Mouse (Mus musculus) intestine, embryonic 14.5 days (tissue): Measurements from ENCODE around the gene Wfdc3. TPM values are rescaled to one million over a fixed set of nuclear protein-coding genes. Genes with fewer than 3 reads are reported as not detected.
"Not testable (repeated sequence)": the region's sequence is repeated elsewhere in the genome, so short reads cannot be mapped to it uniquely, and the experiment has no call there.

Source experiments
- ATAC-seq: fragments of 200-750 bp; cut with Nextera tagmentation; replicated peaks from 2 replicates; pipeline ENCODE4 v1.8.0; 2017; ENCODE audit warnings: low read depth, moderate number of reproducible peaks, moderate TSS enrichment, moderate library complexity; ENCODE audit not compliant: low FRiP score, low TSS enrichment
- DNase-seq: peaks from one replicate; pipeline ENCODE4 v3.0.0-alpha.2; 2018; ENCODE audit warnings: low spot score
- H3K27ac ChIP-seq: fragments of 300-500 bp; sonication (generic); 2 replicates; pipeline ENCODE4 v1.5.1; 2014; ENCODE audit warnings: low read depth, mild to moderate bottlenecking, control low read depth
- H3K27me3 ChIP-seq: fragments of 300-500 bp; sonication (generic); replicated peaks from 2 replicates; pipeline ENCODE4 v1.6.1; 2014; ENCODE audit warnings: low read length, control low read depth; ENCODE audit not compliant: control insufficient read depth, insufficient read depth
- H3K36me3 ChIP-seq: fragments of 300-500 bp; sonication (generic); 2 replicates; pipeline ENCODE4 v1.6.1; 2014; ENCODE audit warnings: low read length, control low read depth; ENCODE audit not compliant: control insufficient read depth, insufficient read depth
- H3K4me1 ChIP-seq: fragments of 300-500 bp; sonication (generic); replicated peaks from 2 replicates; pipeline ENCODE4 v1.6.1; 2014; ENCODE audit warnings: low read length, control low read depth, mixed read lengths; ENCODE audit not compliant: control insufficient read depth, insufficient read depth
- H3K4me2 ChIP-seq: fragments of 300-500 bp; sonication (generic); 2 replicates; pipeline ENCODE4 v1.6.1; 2014; ENCODE audit warnings: low read length
- H3K4me3 ChIP-seq: fragments of 300-500 bp; sonication (generic); 2 replicates; pipeline ENCODE4 v1.5.1; 2014; ENCODE audit warnings: low read depth, low read length, control low read depth, mixed read lengths
- H3K9ac ChIP-seq: fragments of 300-500 bp; sonication (generic); 2 replicates; pipeline ENCODE4 v1.6.1; 2014; ENCODE audit warnings: mild to moderate bottlenecking, low read length
- H3K9me3 ChIP-seq: fragments of 300-500 bp; sonication (generic); 2 replicates; pipeline ENCODE4 v1.6.1; 2016; ENCODE audit warnings: low read length, control low read depth; ENCODE audit not compliant: control insufficient read depth
- WGBS: fragments of 180-500 bp; shearing (Covaris S2); extraction: QIAGEN DNeasy Blood & Tissue Kit; methylation state at CpG from one replicate; pipeline ENCODE4 v1.1.7; 2014; 5-methylcytosine and 5-hydroxymethylcytosine counted together
- polyA plus RNA-seq: library from polyadenylated mRNA; unstranded; fragments of >200 nt; fragmentation: Nextera tagmentation; extraction: Ambion mirVana; gene quantifications from 2 replicates; pipeline ENCODE4 v1.2.1, GENCODE M21; 2014

Gene Wfdc3
- polyA plus RNA-seq, 1 experiment from 2014 or later = 2.6 TPM

GRCm38 (mm10) chr2:164737377-164738090 is 8.2 kb downstream of the Wfdc3 start:
- Histone ChIP-seq H3K4me3 (no peak overlapping the region), H3K36me3 (no peaks in the 10 kb centered on the region), H3K4me2 (no peak overlapping the region), H3K9me3 (no peaks in the 10 kb centered on the region), H3K4me1 (peaks cover 10% of the 10 kb centered on the region), H3K27ac (peak overlapping the region; percentile 29; the same call in 1 of the 2 replicates), H3K27me3 (no peaks in the 10 kb centered on the region), H3K9ac (no peak overlapping the region)
- 58% methylated on average over 3 of the region's 3 CpGs for WGBS
- ATAC-seq (peak; percentile 71), DNase-seq (no peak)

GRCm38 (mm10) chr2:164735446-164735845 is 10.3 kb downstream of the Wfdc3 start:
- Histone ChIP-seq H3K36me3 (no peaks in the 10 kb centered on the region), H3K27me3 (no peaks in the 10 kb centered on the region), H3K9ac (no peak overlapping the region), H3K9me3 (no peaks in the 10 kb centered on the region), H3K4me2 (no peak overlapping the region), H3K4me1 (peaks cover 10% of the 10 kb centered on the region), H3K27ac (peak overlapping the region; percentile 39), H3K4me3 (no peak overlapping the region)
- WGBS = 86% methylated on average over 5 of the region's 5 CpGs
- no peak for DNase-seq
- ATAC-seq = no peak

DNA sequence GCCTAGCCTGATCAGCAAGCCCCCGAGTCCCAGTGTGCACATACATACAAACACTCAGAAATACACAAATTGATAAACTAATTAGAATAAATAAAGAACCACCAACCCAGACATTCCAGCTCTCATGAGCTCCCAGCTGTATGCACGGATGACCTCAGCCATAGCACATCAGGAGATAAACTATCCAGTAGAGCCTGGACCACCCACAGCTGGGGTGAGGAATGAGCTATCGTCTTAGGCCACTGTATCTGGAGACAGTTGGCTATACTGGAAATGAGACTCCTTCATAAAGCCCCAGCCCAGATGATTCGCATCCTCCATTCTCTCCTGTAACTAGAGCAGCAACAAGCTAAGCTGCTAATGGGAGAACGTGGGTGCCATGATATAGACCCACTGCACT is 10.9 kb downstream of the Wfdc3 start:
- Histone ChIP-seq H3K4me1 (peaks cover 10% of the 10 kb centered on the region), H3K4me2 (no peak overlapping the region), H3K4me3 (no peak overlapping the region), H3K9ac (no peak overlapping the region), H3K36me3 (no peaks in the 10 kb centered on the region), H3K9me3 (no peaks in the 10 kb centered on the region), H3K27ac (peak overlapping the region; percentile 39; the same call in 1 of the 2 replicates), H3K27me3 (no peaks in the 10 kb centered on the region)
- 53% methylated on average over 5 of the region's 5 CpGs for WGBS
- ATAC-seq (no peak), DNase-seq (no peak)

DNA sequence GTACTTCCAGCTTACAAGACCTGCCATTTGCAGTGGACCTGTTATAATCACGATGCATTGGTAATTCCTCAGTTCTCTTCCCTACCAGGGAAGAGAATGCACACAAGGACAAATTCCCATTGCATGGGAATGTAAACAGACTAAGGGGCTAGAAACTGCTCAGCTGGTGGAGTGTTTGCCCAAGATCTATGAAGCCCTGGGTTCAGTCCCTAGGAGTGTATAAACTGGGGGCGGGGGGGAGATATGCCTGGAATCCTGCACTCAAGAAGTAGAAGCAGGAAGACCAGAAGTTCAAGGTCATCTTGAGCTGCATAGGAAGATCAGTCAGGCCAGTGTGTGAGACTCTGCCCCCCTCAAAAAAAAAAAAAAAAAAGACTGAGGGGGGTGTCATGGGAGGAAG is 12.5 kb downstream of the Wfdc3 start:
- H3K27ac ChIP-seq = no peak overlapping the region
- H3K9me3 ChIP-seq = no peaks in the 10 kb centered on the region
- DNase-seq (no peak), ATAC-seq (no peak)
- H3K4me1 ChIP-seq = peaks cover 10% of the 10 kb centered on the region
- no peak overlapping the region for H3K9ac ChIP-seq
- H3K4me3 ChIP-seq = no peak overlapping the region
- no peak overlapping the region for H3K4me2 ChIP-seq
- 45% methylated on average over 2 of the region's 2 CpGs for WGBS
- H3K27me3 ChIP-seq = no peaks in the 10 kb centered on the region
- no peaks in the 10 kb centered on the region for H3K36me3 ChIP-seq

DNA sequence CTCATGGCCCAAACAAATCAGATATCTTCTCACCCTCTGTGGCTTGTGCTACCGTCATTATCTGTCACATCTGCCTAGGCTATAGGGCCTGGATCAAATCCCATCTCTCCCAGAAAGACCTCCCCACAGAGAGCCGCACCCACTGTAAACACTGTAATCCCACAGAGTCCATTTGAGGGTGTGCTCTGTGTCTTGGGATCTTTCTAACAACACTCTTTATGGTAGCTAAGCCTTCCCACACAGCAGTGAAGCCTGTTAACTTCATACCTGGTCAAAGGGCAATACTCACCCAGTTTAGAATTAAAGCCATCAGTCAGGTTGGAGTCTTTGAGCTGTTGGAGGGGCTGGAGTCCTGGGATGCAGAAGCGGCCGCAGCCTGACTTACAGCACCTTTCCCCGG is 14.0 kb downstream of the Wfdc3 start:
- 38% methylated on average over 5 of the region's 5 CpGs for WGBS
- H3K36me3 ChIP-seq = no peaks in the 10 kb centered on the region
- ATAC-seq (peak; percentile 60; the same call in 1 of the 2 replicates), DNase-seq (no peak)
- H3K9me3 ChIP-seq = no peaks in the 10 kb centered on the region
- no peak overlapping the region for H3K9ac ChIP-seq
- no peak overlapping the region for H3K4me2 ChIP-seq
- H3K4me3 ChIP-seq = no peak overlapping the region
- H3K27me3 ChIP-seq = no peaks in the 10 kb centered on the region
- peaks cover 10% of the 10 kb centered on the region for H3K4me1 ChIP-seq
- no peak overlapping the region for H3K27ac ChIP-seq

DNA sequence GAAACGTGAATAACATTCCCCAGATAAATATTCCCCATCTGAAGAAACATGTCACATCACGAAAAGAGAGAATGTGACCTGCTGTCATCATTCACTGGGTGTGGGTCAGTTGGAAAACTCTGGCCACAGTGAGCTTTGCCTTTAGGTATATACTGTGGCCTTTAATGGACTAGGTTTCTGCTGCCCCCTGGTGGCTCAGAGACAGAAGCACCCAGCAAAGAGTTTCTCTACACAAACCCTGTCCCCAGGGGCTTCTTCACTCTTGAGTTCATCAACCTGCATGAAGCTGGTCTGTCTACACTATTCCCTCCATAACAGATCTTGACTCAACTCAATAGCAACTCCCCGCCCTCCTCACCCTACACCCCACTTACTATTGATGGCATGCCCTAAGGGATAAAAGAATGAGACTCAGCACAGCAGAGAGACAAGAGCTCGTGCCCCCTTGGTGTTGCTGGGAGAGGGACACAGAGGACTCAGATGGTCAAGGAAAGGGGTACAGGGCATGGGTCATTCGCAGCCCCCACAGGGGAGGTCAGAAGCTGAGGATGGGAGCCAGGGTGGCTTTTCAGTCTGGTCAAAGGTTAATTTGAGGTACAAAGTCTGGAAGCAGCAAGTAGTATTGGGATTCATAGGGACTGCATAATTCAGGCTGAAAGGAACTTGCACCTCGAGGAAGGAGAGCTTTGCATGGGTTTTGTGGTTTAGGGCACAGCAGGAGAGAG is 19.7 kb downstream of the Wfdc3 start:
- Histone ChIP-seq H3K4me1 (no peaks in the 10 kb centered on the region), H3K4me2 (no peak overlapping the region), H3K4me3 (no peak overlapping the region), H3K9me3 (no peaks in the 10 kb centered on the region), H3K27me3 (no peaks in the 10 kb centered on the region), H3K36me3 (no peaks in the 10 kb centered on the region), H3K9ac (no peak overlapping the region), H3K27ac (no peak overlapping the region)
- ATAC-seq (peak; percentile 58; the same call in 1 of the 2 replicates), DNase-seq (peak; percentile 84)
- 24% methylated on average over 6 of the region's 6 CpGs for WGBS

DNA sequence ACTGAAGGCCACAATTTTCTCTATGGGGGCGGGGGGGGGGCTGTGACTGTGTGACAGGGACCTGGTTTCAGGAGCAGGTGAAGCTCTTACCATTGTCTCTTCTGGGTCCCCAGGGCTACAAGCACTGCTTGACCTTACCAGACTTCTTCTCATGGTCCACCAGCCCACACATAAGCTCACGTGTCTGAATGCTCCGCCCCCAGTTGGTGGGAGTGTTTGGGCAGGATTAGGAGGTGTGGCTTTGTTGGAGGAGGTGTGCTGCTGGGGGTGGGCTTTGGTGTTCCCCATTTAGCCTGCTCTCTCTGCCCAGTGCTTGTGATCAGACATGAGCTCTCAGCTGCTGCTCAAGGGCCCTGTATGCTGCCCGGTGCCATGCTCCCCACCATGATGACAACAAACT is 22.5 kb downstream of the Wfdc3 start:
- Histone ChIP-seq H3K4me1 (no peaks in the 10 kb centered on the region), H3K4me3 (no peak overlapping the region), H3K9me3 (no peaks in the 10 kb centered on the region), H3K4me2 (no peak overlapping the region), H3K27me3 (no peaks in the 10 kb centered on the region), H3K27ac (no peak overlapping the region), H3K36me3 (no peaks in the 10 kb centered on the region), H3K9ac (no peak overlapping the region)
- ATAC-seq = no peak
- WGBS = 72% methylated on average over 4 of the region's 4 CpGs
- DNase-seq = no peak

DNA sequence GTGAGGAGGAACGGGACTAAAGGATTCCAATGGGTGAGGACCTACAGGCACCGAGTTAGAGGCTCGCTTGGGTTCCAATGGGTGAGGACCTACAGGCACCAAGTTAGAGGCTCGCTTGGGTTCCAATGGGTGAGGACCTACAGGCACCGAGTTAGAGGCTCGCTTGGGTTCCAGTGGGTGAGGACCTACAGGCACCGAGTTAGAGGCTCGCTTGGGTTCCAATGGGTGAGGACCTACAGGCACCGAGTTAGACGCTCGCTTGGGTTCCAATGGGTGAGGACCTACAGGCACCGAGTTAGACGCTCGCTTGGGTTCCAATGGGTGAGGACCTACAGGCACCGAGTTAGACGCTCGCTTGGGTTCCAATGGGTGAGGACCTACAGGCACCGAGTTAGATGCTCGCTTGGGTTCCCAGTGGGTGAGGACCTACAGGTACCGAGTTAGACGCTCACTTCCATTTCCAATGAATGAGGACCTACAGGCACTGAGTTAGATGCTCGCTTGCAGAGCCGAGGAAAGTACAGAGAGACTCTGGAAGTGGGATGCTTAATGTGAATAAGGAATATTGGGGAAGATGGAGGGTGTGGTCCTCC is 29.4 kb downstream of the Wfdc3 start:
- H3K27me3 ChIP-seq, H3K4me1 ChIP-seq, ATAC-seq, H3K27ac ChIP-seq, DNase-seq, H3K4me3 ChIP-seq, H3K9ac ChIP-seq, H3K4me2 ChIP-seq, H3K9me3 ChIP-seq, H3K36me3 ChIP-seq: not testable (repeated sequence)
- 87% methylated on average over 19 of the region's 23 CpGs for WGBS
